Mouse (Mus musculus) lung, embryonic 14.5 days (tissue): ENCODE data around the gene Ppp3ca. TPM values are rescaled to one million over a fixed set of nuclear protein-coding genes. Genes with fewer than 3 reads are reported as not detected.

Source experiments
- ATAC-seq: fragments of 200-750 bp; cut with Nextera tagmentation; 2 replicates; pipeline ENCODE4 v1.8.0; 2017; ENCODE audit warnings: mild to moderate bottlenecking, moderate TSS enrichment, moderate library complexity; ENCODE audit not compliant: insufficient read depth
- DNase-seq: peaks from one replicate; pipeline ENCODE4 v3.0.0-alpha.2; 2015
- H3K27ac ChIP-seq: fragments of 300-500 bp; sonication (generic); 2 replicates; pipeline ENCODE4 v1.5.1; 2014; ENCODE audit warnings: low read depth, mild to moderate bottlenecking, moderate library complexity
- H3K27me3 ChIP-seq: fragments of 300-500 bp; sonication (generic); 2 replicates; pipeline ENCODE4 v1.6.1; 2014; ENCODE audit warnings: low read length, control low read depth; ENCODE audit not compliant: insufficient read depth
- H3K36me3 ChIP-seq: fragments of 300-500 bp; sonication (generic); 2 replicates; pipeline ENCODE4 v1.6.1; 2014; ENCODE audit warnings: control low read depth; ENCODE audit not compliant: insufficient read depth
- H3K4me1 ChIP-seq: fragments of 300-500 bp; sonication (generic); 2 replicates; pipeline ENCODE4 v1.6.1; 2014; ENCODE audit warnings: antibody characterized with exemption, control low read depth; ENCODE audit not compliant: insufficient read depth
- H3K4me2 ChIP-seq: fragments of 300-500 bp; sonication (generic); 2 replicates; pipeline ENCODE4 v1.6.1; 2014; ENCODE audit warnings: mild to moderate bottlenecking
- H3K4me3 ChIP-seq: fragments of 300-500 bp; sonication (generic); 2 replicates; pipeline ENCODE4 v1.5.1; 2014; ENCODE audit warnings: low read depth, low read length
- H3K9ac ChIP-seq: fragments of 300-500 bp; sonication (generic); 2 replicates; pipeline ENCODE4 v1.6.1; 2014
- H3K9me3 ChIP-seq: fragments of 300-500 bp; sonication (generic); 2 replicates; pipeline ENCODE4 v1.6.1; 2016; ENCODE audit warnings: low read depth, low read length, control low read depth
- CTCF ChIP-seq: IDR thresholded peaks from 2 replicates; pipeline ENCODE4 v1.5.1; 2016; ENCODE audit warnings: antibody characterized with exemption, low read depth
- WGBS: fragments of 180-500 bp; shearing (Covaris S2); extraction: QIAGEN DNeasy Blood & Tissue Kit; methylation state at CpG from one replicate; pipeline ENCODE4 v1.1.7; 2014; 5-methylcytosine and 5-hydroxymethylcytosine counted together
- polyA plus RNA-seq: library from polyadenylated mRNA; unstranded; fragments of >200 nt; fragmentation: Nextera tagmentation; extraction: Ambion mirVana; gene quantifications from 2 replicates; pipeline ENCODE4 v1.2.1, GENCODE M21; 2014

Ppp3ca gene
- polyA plus RNA-seq, 1 experiment from 2014 or later: 74.1 TPM

DNA sequence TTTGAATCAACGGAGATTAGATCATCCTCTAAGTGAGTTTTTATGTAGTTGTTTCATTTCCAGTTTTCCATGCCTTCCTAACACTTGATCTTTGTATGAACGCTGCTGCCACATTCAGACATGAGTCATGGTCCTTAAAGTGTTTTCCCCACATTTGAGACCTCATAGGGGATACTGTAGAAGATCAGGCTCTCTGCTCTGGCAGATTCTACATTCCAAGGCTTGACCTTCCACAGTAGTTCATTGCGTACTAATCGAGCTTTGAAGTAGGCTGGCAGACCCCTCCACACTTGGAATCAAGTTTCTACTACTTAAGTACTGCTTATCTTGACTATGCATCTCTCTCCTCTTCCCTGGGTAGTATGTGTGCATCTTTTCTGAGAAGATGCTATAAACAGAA, 183.7 kb downstream of the Ppp3ca start:
- 68% methylated on average over 4 of the region's 4 CpGs for WGBS
- H3K9ac ChIP-seq: no peak overlapping the region
- no peak overlapping the region for H3K4me3 ChIP-seq
- ATAC-seq (no peak), DNase-seq (no peak)
- no peaks in the 10 kb centered on the region for H3K27me3 ChIP-seq
- H3K4me2 ChIP-seq: no peak overlapping the region
- H3K9me3 ChIP-seq: no peaks in the 10 kb centered on the region
- peaks cover 10% of the 10 kb centered on the region; the same call in 1 of the 2 replicates for H3K4me1 ChIP-seq
- H3K36me3 ChIP-seq: no peaks in the 10 kb centered on the region
- H3K27ac ChIP-seq: no peak overlapping the region
- no peak for TF ChIP-seq CTCF

- ATAC-seq (no peak), DNase-seq (no peak)
- no peaks in the 10 kb centered on the region for H3K27me3 ChIP-seq
- no peak overlapping the region for H3K4me3 ChIP-seq
- H3K4me2 ChIP-seq: no peak overlapping the region
- 75% methylated on average over 4 of the region's 4 CpGs for WGBS
- no peaks in the 10 kb centered on the region for H3K9me3 ChIP-seq
- H3K4me1 ChIP-seq: peaks cover 10% of the 10 kb centered on the region; the same call in 1 of the 2 replicates
- no peak overlapping the region for H3K27ac ChIP-seq
- no peak for TF ChIP-seq CTCF
- H3K9ac ChIP-seq: no peak overlapping the region
- H3K36me3 ChIP-seq: no peaks in the 10 kb centered on the region
These were observed 186.1 kb downstream of the Ppp3ca start for GRCm38 (mm10) chr3:136855996-136856395.

GRCm38 (mm10) chr3:136862051-136862837, 192.3 kb downstream of the Ppp3ca start:
- no peak overlapping the region for H3K27ac ChIP-seq
- no peak overlapping the region for H3K9ac ChIP-seq
- no peaks in the 10 kb centered on the region for H3K9me3 ChIP-seq
- no peak for TF ChIP-seq CTCF
- H3K4me3 ChIP-seq: no peak overlapping the region
- peaks cover 3% of the 10 kb centered on the region; the same call in 1 of the 2 replicates for H3K4me1 ChIP-seq
- DNase-seq (no peak), ATAC-seq (no peak; the same call in 1 of the 2 replicates)
- H3K36me3 ChIP-seq: no peaks in the 10 kb centered on the region
- H3K27me3 ChIP-seq: no peaks in the 10 kb centered on the region
- WGBS: 40% methylated on average over 11 of the region's 11 CpGs
- no peak overlapping the region for H3K4me2 ChIP-seq

GRCm38 (mm10) chr3:136863127-136863526, 193.2 kb downstream of the Ppp3ca start:
- Histone ChIP-seq H3K36me3 (no peaks in the 10 kb centered on the region), H3K9ac (no peak overlapping the region), H3K4me1 (peaks cover 3% of the 10 kb centered on the region; the same call in 1 of the 2 replicates), H3K4me3 (no peak overlapping the region), H3K4me2 (no peak overlapping the region), H3K9me3 (no peaks in the 10 kb centered on the region), H3K27me3 (no peaks in the 10 kb centered on the region), H3K27ac (no peak overlapping the region)
- DNase-seq (no peak), ATAC-seq (no peak)
- 86% methylated on average over 5 of the region's 5 CpGs for WGBS
- TF ChIP-seq CTCF: no peak

- H3K4me3 ChIP-seq: no peak overlapping the region
- no peak overlapping the region for H3K4me2 ChIP-seq
These were observed 194.4 kb downstream of the Ppp3ca start for GRCm38 (mm10) chr3:136864306-136864705.

DNA sequence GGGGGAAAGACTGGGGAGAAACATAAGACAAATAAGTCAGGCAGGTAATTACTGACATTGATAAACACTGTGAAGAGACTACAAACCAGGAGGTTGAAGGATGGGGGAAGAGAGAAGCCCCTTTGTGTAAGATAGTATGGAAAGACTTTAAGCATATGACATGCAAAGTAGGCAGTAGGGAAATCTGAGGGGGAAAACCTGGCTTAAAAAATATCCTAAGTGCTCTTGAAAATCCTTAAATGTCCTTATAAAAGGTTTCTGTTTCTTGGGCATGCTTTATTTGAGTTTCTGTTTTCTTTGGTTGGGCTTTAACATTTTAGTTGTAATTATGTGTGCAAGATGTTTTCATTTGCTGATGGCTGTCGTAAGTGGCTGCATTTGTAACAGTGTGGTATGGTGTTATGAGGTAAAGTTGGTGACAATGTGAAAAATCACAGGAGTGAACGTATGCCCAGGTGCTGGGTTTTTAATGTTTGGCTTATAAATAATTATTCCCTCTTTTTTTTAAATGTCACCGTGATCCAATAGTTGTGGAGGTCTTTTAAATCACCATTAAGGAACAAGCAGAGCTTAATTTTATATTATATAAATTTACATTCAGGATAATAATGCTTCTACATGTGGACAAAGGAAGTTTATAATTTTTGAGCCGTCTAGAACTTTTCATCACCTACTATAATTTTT, 195.4 kb downstream of the Ppp3ca start:
- DNase-seq: no peak
- WGBS: 80% methylated on average over 4 of the region's 4 CpGs
- no peaks in the 10 kb centered on the region for H3K9me3 ChIP-seq
- H3K9ac ChIP-seq: no peak overlapping the region
- H3K4me3 ChIP-seq: no peak overlapping the region
- TF ChIP-seq CTCF: no peak
- H3K27me3 ChIP-seq: no peaks in the 10 kb centered on the region
- H3K27ac ChIP-seq: no peak overlapping the region
- H3K4me1 ChIP-seq: peaks cover 3% of the 10 kb centered on the region; the same call in 1 of the 2 replicates
- H3K4me2 ChIP-seq: no peak overlapping the region
- H3K36me3 ChIP-seq: no peaks in the 10 kb centered on the region
- ATAC-seq: no peak

More at GRCm38 (mm10) chr3:136864306-136864705, 194.4 kb downstream of the Ppp3ca start:
- ATAC-seq (no peak), DNase-seq (no peak)
- Histone ChIP-seq H3K9me3 (no peaks in the 10 kb centered on the region), H3K27ac (no peak overlapping the region), H3K4me1 (peaks cover 3% of the 10 kb centered on the region; the same call in 1 of the 2 replicates), H3K9ac (no peak overlapping the region), H3K36me3 (no peaks in the 10 kb centered on the region), H3K27me3 (no peaks in the 10 kb centered on the region)
- TF ChIP-seq CTCF: no peak

- Histone ChIP-seq H3K4me2 (no peak overlapping the region), H3K9ac (no peak overlapping the region), H3K36me3 (no peaks in the 10 kb centered on the region), H3K9me3 (no peaks in the 10 kb centered on the region), H3K4me3 (no peak overlapping the region), H3K4me1 (peaks cover 7% of the 10 kb centered on the region; the same call in 1 of the 2 replicates), H3K27ac (no peak overlapping the region), H3K27me3 (no peaks in the 10 kb centered on the region)
- TF ChIP-seq CTCF: no peak
- DNase-seq (no peak), ATAC-seq (no peak)
- WGBS: 88% methylated on average over 3 of the region's 3 CpGs
These were observed 196.2 kb downstream of the Ppp3ca start for GRCm38 (mm10) chr3:136866095-136866494.
